Mouse (Mus musculus) heart, embryonic 14.5 days (tissue): Measurements from ENCODE around the gene Bpifb1. TPM values are rescaled to one million over a fixed set of nuclear protein-coding genes. Genes with fewer than 3 reads are reported as not detected.
"Not testable (repeated sequence)": the region's sequence is repeated elsewhere in the genome, so short reads cannot be mapped to it uniquely, and the experiment has no call there.

ENCODE experiments used
- ATAC-seq: fragments of 200-750 bp; cut with Nextera tagmentation; 2 replicates; pipeline ENCODE4 v1.8.0; 2017; ENCODE audit warnings: low read depth, moderate TSS enrichment; ENCODE audit not compliant: insufficient number of reproducible peaks, insufficient read depth, low FRiP score
- H3K27ac ChIP-seq, 2 experiments: fragments of 200-500 bp in 1 of 2; fragments of 300-500 bp in 1 of 2; sonication (generic) in 1 of 2; replicated peaks in 1 of 2; 2 replicates each; pipeline ENCODE4 v1.5.1; 2012 to 2014; ENCODE audit warnings: low read depth in 2 of 2, low read length in 2 of 2, control low read depth in 1 of 2, mild to moderate bottlenecking in 1 of 2, mixed read lengths in 1 of 2; ENCODE audit not compliant: control insufficient read depth in 1 of 2, insufficient read depth in 1 of 2
- H3K27me3 ChIP-seq: fragments of 300-500 bp; sonication (generic); 2 replicates; pipeline ENCODE4 v1.6.1; 2014; ENCODE audit warnings: mild to moderate bottlenecking, low read length, control low read depth; ENCODE audit not compliant: control insufficient read depth, insufficient read depth
- H3K36me3 ChIP-seq: fragments of 300-500 bp; sonication (generic); 2 replicates; pipeline ENCODE4 v1.6.1; 2014; ENCODE audit warnings: mild to moderate bottlenecking, control low read depth, low read length, mixed read lengths; ENCODE audit not compliant: control insufficient read depth, insufficient read depth
- H3K4me1 ChIP-seq, 2 experiments: fragments of 200-500 bp in 1 of 2; fragments of 300-500 bp in 1 of 2; sonication (generic) in 1 of 2; 2 replicates each; pipeline ENCODE4 v1.6.1; 2012 to 2014; ENCODE audit warnings: low read length in 2 of 2, control low read depth in 1 of 2, mixed read lengths in 1 of 2; ENCODE audit not compliant: control insufficient read depth in 2 of 2, insufficient read depth in 2 of 2
- H3K4me2 ChIP-seq: fragments of 300-500 bp; sonication (generic); 2 replicates; pipeline ENCODE4 v1.6.1; 2014; ENCODE audit warnings: mild to moderate bottlenecking, low read length
- H3K4me3 ChIP-seq, 2 experiments: fragments of 200-500 bp in 1 of 2; fragments of 300-500 bp in 1 of 2; sonication (generic) in 1 of 2; 2 replicates each; pipeline ENCODE4 v1.5.1; 2012 to 2014; ENCODE audit warnings: low read length in 2 of 2, mild to moderate bottlenecking in 2 of 2, control low read depth in 1 of 2, low read depth in 1 of 2, moderate library complexity in 1 of 2; ENCODE audit not compliant: control insufficient read depth in 1 of 2, insufficient read depth in 1 of 2
- H3K9ac ChIP-seq: fragments of 300-500 bp; sonication (generic); 2 replicates; pipeline ENCODE4 v1.6.1; 2014; ENCODE audit warnings: mild to moderate bottlenecking, low read length
- H3K9me3 ChIP-seq: fragments of 300-500 bp; sonication (generic); 2 replicates; pipeline ENCODE4 v1.6.1; 2016; ENCODE audit warnings: low read length, control low read depth; ENCODE audit not compliant: control insufficient read depth
- WGBS: fragments of 180-500 bp; shearing (Covaris S2); extraction: QIAGEN DNeasy Blood & Tissue Kit; methylation state at CpG from one replicate; pipeline ENCODE4 v1.1.7; 2014; 5-methylcytosine and 5-hydroxymethylcytosine counted together
- polyA plus RNA-seq: library from polyadenylated mRNA; unstranded; fragments of >200 nt; fragmentation: Nextera tagmentation; extraction: Ambion mirVana; gene quantifications from 2 replicates; pipeline ENCODE4 v1.2.1, GENCODE M21; 2014

Gene Bpifb1
- polyA plus RNA-seq, 1 experiment from 2014 or later, result 0.32 TPM

GRCm38 (mm10) chr2:154240771-154241170 is 50.2 kb downstream of the Bpifb1 start:
- whole genome bisulfite sequencing, result 84% methylated on average over 6 of the region's 6 CpGs
- Histone ChIP-seq H3K4me3 (no peak overlapping the region), H3K36me3 (no peaks in the 10 kb centered on the region), H3K4me1 (no peaks in the 10 kb centered on the region), H3K27me3 (no peaks in the 10 kb centered on the region), H3K9me3 (no peaks in the 10 kb centered on the region), H3K27ac (no peak overlapping the region), H3K9ac (no peak overlapping the region), H3K4me2 (no peak overlapping the region)
- no peak for ATAC-seq

DNA sequence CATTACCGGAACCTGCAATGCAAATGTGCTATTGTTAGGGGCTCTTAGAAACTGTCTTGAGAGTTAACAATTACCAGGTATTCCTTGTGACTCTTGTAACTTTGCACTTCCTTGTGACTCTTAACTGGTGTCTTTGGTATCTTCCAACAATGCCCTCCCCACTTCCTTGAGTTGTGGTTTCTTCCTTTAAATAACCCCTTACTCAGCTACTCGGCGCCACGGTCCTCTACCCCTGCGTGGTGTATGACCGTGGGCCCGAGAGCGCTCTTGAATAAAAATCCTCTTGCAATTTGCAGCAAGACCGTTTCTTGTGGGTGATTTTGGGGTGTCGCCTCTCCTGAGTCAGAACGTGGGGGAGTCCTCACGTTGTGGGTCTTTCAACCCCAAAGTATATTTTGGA is 52.1 kb downstream of the Bpifb1 start:
- not testable (repeated sequence) for H3K4me3 ChIP-seq, ATAC-seq, H3K9ac ChIP-seq, H3K27me3 ChIP-seq, H3K9me3 ChIP-seq, H3K4me2 ChIP-seq, H3K4me1 ChIP-seq, H3K27ac ChIP-seq, H3K36me3 ChIP-seq
- 95% methylated on average over 11 of the region's 12 CpGs for WGBS

GRCm38 (mm10) chr2:154243356-154244036 is 52.9 kb downstream of the Bpifb1 start:
- Histone ChIP-seq H3K4me1 (no peaks in the 10 kb centered on the region), H3K9ac (no peak overlapping the region), H3K36me3 (no peaks in the 10 kb centered on the region), H3K4me3 (no peak overlapping the region), H3K27ac (no peak overlapping the region), H3K4me2 (no peak overlapping the region), H3K9me3 (no peaks in the 10 kb centered on the region), H3K27me3 (no peaks in the 10 kb centered on the region)
- 83% methylated on average over 10 of the region's 10 CpGs for WGBS
- no peak for ATAC-seq

GRCm38 (mm10) chr2:154245322-154245721 is 54.7 kb downstream of the Bpifb1 start:
- no peak overlapping the region for H3K4me2 ChIP-seq
- no peaks in the 10 kb centered on the region for H3K27me3 ChIP-seq
- no peak for ATAC-seq
- 86% methylated on average over 5 of the region's 5 CpGs for WGBS
- H3K9me3 ChIP-seq, result no peaks in the 10 kb centered on the region
- no peaks in the 10 kb centered on the region for H3K4me1 ChIP-seq
- H3K4me3 ChIP-seq, result no peak overlapping the region
- H3K9ac ChIP-seq, result no peak overlapping the region
- H3K27ac ChIP-seq, result no peak overlapping the region
- H3K36me3 ChIP-seq, result no peaks in the 10 kb centered on the region

DNA sequence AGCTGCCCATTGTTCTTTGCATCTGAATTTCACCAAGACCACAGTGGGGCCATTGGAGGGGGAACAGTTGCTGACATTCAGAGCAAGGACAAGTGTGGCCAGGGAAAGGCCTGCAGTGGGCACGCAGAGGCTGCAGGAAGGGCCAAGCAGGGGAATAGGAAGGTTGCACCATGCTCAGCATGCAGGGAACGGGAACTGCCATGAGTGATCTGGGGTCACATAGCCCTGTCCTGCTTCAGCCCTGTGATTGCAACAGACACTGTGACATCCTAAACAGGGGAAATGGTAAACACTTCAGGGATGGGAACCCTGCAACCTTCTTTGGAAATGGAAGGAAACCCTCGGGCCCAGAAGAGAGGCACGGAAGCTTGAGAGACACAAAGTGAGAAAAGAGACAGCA is 64.6 kb downstream of the Bpifb1 start:
- WGBS, result 84% methylated on average over 2 of the region's 4 CpGs
- H3K4me2 ChIP-seq, H3K27ac ChIP-seq, H3K36me3 ChIP-seq, H3K4me3 ChIP-seq, H3K9ac ChIP-seq, ATAC-seq, H3K9me3 ChIP-seq, H3K27me3 ChIP-seq, H3K4me1 ChIP-seq: not testable (repeated sequence)

GRCm38 (mm10) chr2:154255770-154256169 is 65.2 kb downstream of the Bpifb1 start:
- H3K4me1 ChIP-seq, result no peaks in the 10 kb centered on the region
- ATAC-seq, result no peak
- no peaks in the 10 kb centered on the region for H3K9me3 ChIP-seq
- no peak overlapping the region for H3K4me3 ChIP-seq
- H3K27ac ChIP-seq, result no peak overlapping the region
- H3K36me3 ChIP-seq, result no peaks in the 10 kb centered on the region
- H3K27me3 ChIP-seq, result no peaks in the 10 kb centered on the region
- no peak overlapping the region for H3K4me2 ChIP-seq
- H3K9ac ChIP-seq, result no peak overlapping the region
- WGBS, result 72% methylated on average over 4 of the region's 4 CpGs

GRCm38 (mm10) chr2:154257554-154257953 is 66.9 kb downstream of the Bpifb1 start, which contains the start of gene Bpifb9a:
Bpifb9a (plus strand) TSS chr2:154257854.
- H3K27ac ChIP-seq, H3K4me3 ChIP-seq, H3K9me3 ChIP-seq, H3K9ac ChIP-seq, H3K4me2 ChIP-seq, H3K36me3 ChIP-seq, H3K4me1 ChIP-seq, H3K27me3 ChIP-seq, ATAC-seq: not testable (repeated sequence)
- 62% methylated on average over 5 of the region's 5 CpGs for WGBS

DNA sequence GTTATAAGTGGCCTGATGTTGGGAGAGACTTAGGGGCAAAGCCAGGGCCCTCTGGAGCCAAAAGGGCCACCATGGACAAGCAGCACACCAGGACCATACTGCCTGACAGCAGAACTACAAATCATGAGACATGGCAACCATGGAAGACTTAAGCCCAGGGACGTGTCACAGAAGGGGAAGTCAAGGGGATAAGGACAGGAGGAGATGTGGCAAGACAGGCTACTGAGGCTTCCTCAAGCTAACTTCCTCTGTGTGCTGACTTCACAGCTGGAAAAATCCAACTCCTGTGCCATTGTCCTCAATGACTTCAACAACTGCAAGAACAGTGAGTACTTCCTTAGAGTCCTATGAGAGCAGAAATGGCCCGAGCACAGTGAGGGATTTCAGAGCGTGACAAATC is 73.8 kb downstream of the Bpifb1 start:
- not testable (repeated sequence) for H3K4me2 ChIP-seq, H3K36me3 ChIP-seq, H3K4me1 ChIP-seq, H3K27me3 ChIP-seq, H3K27ac ChIP-seq, H3K9ac ChIP-seq, H3K9me3 ChIP-seq, ATAC-seq, H3K4me3 ChIP-seq
- WGBS, result 79% methylated on average over 2 of the region's 3 CpGs
